Mouse (Mus musculus) spleen, postnatal 14 days (tissue): ENCODE data around the gene Olfr412.
A peak's percentile ranks its signal among the peaks of the same experiment; 100 is the strongest.

Experiments
- DNase-seq, 2 experiments: peaks; one replicate each; pipeline ENCODE4 v3.0.0; 2021 to 2022; ENCODE audit warnings: low spot score in 2 of 2

Gene Olfr412

GRCm38 (mm10) chr11:74361769-74362168 lies at the start of gene Olfr412:
TSS of gene Olfr412 (plus strand) at chr11:74362069.
- no peak for DNase-seq

DNA sequence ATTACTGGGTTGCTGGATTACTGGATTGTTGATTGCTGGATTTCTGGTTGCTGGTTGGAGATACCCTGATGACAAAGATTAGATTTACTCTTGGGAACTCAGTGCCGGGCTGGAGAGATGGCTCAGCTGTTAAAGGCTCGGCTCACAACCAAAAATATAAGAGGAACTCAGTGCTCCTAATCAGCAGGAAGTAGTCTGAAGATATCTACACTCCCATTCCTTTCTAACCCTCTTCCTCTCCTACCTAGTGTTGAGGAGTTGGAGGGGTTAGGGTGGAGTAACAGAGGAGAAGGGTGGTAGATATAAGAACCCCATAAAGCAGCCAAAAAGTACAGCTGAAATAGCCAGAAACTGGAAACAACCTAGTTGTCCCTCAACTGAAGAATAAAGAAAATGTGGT lies 35.8 kb upstream of the Olfr412 start:
- DNase-seq, result no peak

GRCm38 (mm10) chr11:74328781-74329180 lies 33.1 kb upstream of the Olfr412 start:
- DNase-seq, result no peak

GRCm38 (mm10) chr11:74337931-74338330 lies 23.9 kb upstream of the Olfr412 start, which contains the start of gene Olfr410:
TSS of gene Olfr410 (minus strand) at chr11:74338031.
- no peak for DNase-seq

- DNase-seq, result no peak
Observed at GRCm38 (mm10) chr11:74352550-74352949, 9.3 kb upstream of the Olfr412 start, which contains the start of gene Olfr411. TSS of gene Olfr411 (minus strand) at chr11:74352650.

- peak; percentile 26 to 50 for DNase-seq
Observed at GRCm38 (mm10) chr11:74371393-74372100, 9.7 kb downstream of the Olfr412 start.

GRCm38 (mm10) chr11:74376847-74377246 lies 15.0 kb downstream of the Olfr412 start:
- peak in 1 of 2 experiments; percentile 12 for DNase-seq

- no peak for DNase-seq
Observed at GRCm38 (mm10) chr11:74379166-74379873, 17.5 kb downstream of the Olfr412 start.

- no peak for DNase-seq
Observed at GRCm38 (mm10) chr11:74385674-74386073, 23.8 kb downstream of the Olfr412 start.

DNA sequence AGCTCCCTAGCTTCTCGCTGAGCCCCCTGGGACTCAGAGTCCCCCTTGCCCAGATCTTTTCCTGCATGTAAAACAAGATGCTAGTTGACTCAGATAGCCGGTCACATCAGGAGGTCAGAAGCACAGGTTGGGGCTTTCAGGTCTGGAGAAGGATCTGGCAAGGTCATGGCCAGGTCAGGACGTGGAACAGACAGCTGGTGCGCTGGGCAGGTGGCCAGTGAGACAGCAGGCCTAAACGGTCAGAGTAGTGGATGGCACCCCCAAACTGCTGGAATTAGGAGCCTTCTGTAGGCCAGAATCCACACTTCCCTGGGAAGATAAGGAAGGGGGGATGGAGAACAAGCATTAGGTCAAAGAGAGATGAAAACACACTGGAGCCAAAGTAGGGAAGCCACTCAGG lies 25.3 kb downstream of the Olfr412 start:
- DNase-seq, result no peak

- no peak for DNase-seq
Observed at GRCm38 (mm10) chr11:74391899-74392298, 30.0 kb downstream of the Olfr412 start.

DNA sequence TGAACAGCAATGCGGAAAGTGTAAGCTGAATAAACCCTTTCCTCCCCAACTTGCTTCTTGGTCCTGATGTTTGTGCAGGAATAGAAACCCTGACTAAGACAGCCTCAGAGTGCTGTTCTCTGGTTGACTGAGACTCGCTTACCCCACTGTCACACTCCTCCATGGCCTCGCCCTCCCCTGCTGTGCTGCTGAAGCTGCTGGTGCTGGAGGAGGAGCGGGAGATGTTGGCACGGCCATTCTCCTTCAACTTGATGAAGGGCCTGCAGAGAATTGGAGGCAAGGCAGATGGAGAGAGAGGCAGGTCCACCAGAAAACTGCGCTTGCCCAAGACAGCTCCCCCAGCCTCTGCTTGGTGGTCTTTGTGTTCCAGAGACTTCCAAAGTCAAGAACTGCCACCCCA lies 31.0 kb downstream of the Olfr412 start:
- no peak for DNase-seq

GRCm38 (mm10) chr11:74393489-74393888 lies 31.6 kb downstream of the Olfr412 start:
- no peak for DNase-seq

- DNase-seq, result no peak
Observed at GRCm38 (mm10) chr11:74395583-74395982, 33.7 kb downstream of the Olfr412 start.

GRCm38 (mm10) chr11:74402126-74402525 lies 40.3 kb downstream of the Olfr412 start:
- DNase-seq, result no peak

DNA sequence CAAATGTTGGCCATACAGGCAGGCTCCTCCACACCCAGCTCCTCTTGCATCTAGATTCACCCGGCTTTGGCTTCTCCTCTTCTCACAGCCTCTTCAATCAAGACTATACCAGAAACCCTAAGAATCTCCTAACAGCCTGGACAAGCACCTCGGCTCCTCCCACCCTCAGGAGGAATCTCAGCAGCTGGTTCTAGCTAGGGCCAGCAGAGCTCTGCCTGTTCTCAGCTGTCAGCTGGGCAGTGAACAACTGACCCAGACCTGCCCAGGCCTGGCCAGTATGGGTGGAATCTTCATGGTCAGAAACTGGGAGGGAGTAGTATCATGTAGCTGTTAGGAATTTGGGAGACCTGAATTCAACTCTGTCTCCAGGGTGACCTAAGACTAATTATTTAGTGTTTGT lies 42.3 kb downstream of the Olfr412 start:
- no peak for DNase-seq

GRCm38 (mm10) chr11:74405201-74405600 lies 43.3 kb downstream of the Olfr412 start:
- DNase-seq, result no peak

GRCm38 (mm10) chr11:74408587-74409446 lies 46.9 kb downstream of the Olfr412 start:
- DNase-seq, result no peak

DNA sequence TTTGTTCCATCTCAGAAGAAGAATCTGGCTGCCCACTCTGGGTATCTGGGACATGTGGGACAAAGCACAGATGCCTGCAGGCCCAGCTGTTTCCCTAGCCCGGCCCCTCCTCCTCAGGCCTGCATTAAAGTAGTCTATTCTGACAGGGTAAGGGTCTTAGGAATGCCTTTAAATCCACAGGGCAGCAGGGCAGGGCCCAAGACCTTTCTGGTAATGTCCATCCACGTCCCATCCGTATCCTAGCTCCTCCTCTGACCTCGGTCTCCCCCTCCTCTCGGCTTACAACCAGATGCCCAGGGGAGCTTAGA lies 47.5 kb downstream of the Olfr412 start:
- no peak for DNase-seq

GRCm38 (mm10) chr11:74409757-74410174 lies 47.9 kb downstream of the Olfr412 start:
- DNase-seq, result no peak

GRCm38 (mm10) chr11:74411943-74412342 lies 50.1 kb downstream of the Olfr412 start:
- DNase-seq, result no peak

DNA sequence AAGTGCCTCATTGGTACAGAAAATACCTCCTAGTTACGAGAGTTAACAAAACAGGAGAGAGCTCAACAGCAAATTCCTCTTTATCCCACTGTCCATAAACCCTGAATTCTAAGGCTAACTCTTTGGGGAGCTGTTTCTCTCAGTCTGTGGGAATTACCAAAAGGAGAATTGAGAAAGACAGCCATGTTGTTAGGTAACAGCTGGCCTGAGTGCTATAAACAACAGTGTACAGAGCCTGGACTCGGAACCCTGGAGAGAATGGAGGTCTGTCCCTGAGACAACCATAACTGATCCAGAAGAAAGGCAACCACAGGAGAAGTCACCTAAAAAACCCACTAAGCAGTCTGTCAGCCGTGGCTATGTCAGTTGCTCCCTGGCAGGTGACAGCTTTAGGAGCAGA lies 50.6 kb downstream of the Olfr412 start:
- DNase-seq, result no peak
